Mouse (Mus musculus): ENCODE data around the gene Draxin.
A peak's percentile ranks its signal among the peaks of the same experiment; 100 is the strongest.

Draxin gene

GRCm38 (mm10) chr4:148114758-148115391, 15.6 kb downstream of the Draxin start:
- DNase-seq (ENCODE audit: low spot score), result peak; percentile 93

GRCm38 (mm10) chr4:148112519-148112918, 18.0 kb downstream of the Draxin start:
- no peak for DNase-seq (ENCODE audit: low spot score)

GRCm38 (mm10) chr4:148109215-148109614, 21.3 kb downstream of the Draxin start:
- no peak for DNase-seq (ENCODE audit: low spot score)

- no peak for DNase-seq (ENCODE audit: low spot score)
These were observed 21.9 kb downstream of the Draxin start for GRCm38 (mm10) chr4:148108565-148109100.

- DNase-seq (ENCODE audit: low spot score), result peak; percentile 67
These were observed 22.7 kb downstream of the Draxin start for GRCm38 (mm10) chr4:148107621-148108291.

GRCm38 (mm10) chr4:148104146-148104545, 26.4 kb downstream of the Draxin start:
- no peak for DNase-seq (ENCODE audit: low spot score)

GRCm38 (mm10) chr4:148101801-148102527, 28.5 kb downstream of the Draxin start:
- no peak for DNase-seq (ENCODE audit: low spot score)

- DNase-seq (ENCODE audit: low spot score), result no peak
These were observed 31.8 kb downstream of the Draxin start for GRCm38 (mm10) chr4:148098666-148099065.

GRCm38 (mm10) chr4:148097936-148098335, 32.6 kb downstream of the Draxin start:
- DNase-seq (ENCODE audit: low spot score), result no peak

- no peak for DNase-seq (ENCODE audit: low spot score)
These were observed 35.4 kb downstream of the Draxin start for GRCm38 (mm10) chr4:148095081-148095480.

GRCm38 (mm10) chr4:148094161-148094560, 36.3 kb downstream of the Draxin start:
- no peak for DNase-seq (ENCODE audit: low spot score)

- no peak for DNase-seq (ENCODE audit: low spot score)
These were observed 37.8 kb downstream of the Draxin start for GRCm38 (mm10) chr4:148092551-148093271.

- no peak for DNase-seq (ENCODE audit: low spot score)
These were observed 39.3 kb downstream of the Draxin start for GRCm38 (mm10) chr4:148091181-148091580.

GRCm38 (mm10) chr4:148089166-148089565, 41.3 kb downstream of the Draxin start:
- DNase-seq (ENCODE audit: low spot score), result no peak

GRCm38 (mm10) chr4:148087907-148088527, 42.5 kb downstream of the Draxin start, which contains the start of gene Agtrap:
Gene Agtrap (minus strand): TSS chr4:148088031.
- peak; percentile 89 for DNase-seq (ENCODE audit: low spot score)

- DNase-seq (ENCODE audit: low spot score), result no peak
These were observed 43.2 kb downstream of the Draxin start for GRCm38 (mm10) chr4:148087091-148087906.

GRCm38 (mm10) chr4:148085907-148086305, 44.6 kb downstream of the Draxin start:
- no peak for DNase-seq (ENCODE audit: low spot score)

- no peak for DNase-seq (ENCODE audit: low spot score)
These were observed 45.2 kb downstream of the Draxin start for GRCm38 (mm10) chr4:148085131-148085906.

GRCm38 (mm10) chr4:148084261-148084714, 46.2 kb downstream of the Draxin start:
- DNase-seq (ENCODE audit: low spot score), result no peak
